Mouse (Mus musculus): ENCODE data around the gene Mageb16.

The Mageb16 gene

GRCm38 (mm10) chrX:79671411-79671810 lies at the start of gene Mageb16:
Gene Mageb16 (minus strand): TSS chrX:79671435.
- DNase-seq (ENCODE audit: low spot score) = no peak

GRCm38 (mm10) chrX:79651091-79651490 lies 20.1 kb downstream of the Mageb16 start:
- DNase-seq (ENCODE audit: low spot score) = no peak

DNA sequence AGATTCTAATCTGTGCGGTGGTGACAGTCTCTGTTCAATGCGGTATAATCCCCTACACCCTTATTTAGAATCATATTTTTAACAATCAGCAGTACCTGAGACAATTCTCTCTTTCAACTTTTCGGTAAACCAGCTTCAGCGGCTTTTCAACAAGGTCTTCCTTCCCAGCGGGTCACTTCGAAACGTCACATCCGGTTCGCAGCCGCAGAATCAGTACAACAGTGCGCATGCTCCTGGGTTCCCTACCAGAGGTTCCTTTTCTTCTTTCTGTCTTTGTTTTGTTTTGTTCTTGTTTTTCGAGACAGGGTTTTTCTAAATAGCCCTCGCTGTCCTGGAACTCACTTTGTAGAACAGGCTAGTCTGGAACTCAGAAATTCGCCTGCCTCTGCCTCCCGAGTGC lies 35.8 kb downstream of the Mageb16 start:
- DNase-seq (ENCODE audit: low spot score) = no peak

GRCm38 (mm10) chrX:79606462-79606861 lies 64.8 kb downstream of the Mageb16 start:
- DNase-seq (ENCODE audit: low spot score) = no peak

Measured in T-cell, adult 2 months (primary cell).